Mouse (Mus musculus) testis, adult 2 months (tissue): ENCODE results near the gene Sez6l. TPM values are rescaled to one million over a fixed set of nuclear protein-coding genes. Genes with fewer than 3 reads are reported as not detected.

Experiments
- H3K27ac ChIP-seq: fragments of 200-500 bp; 2 replicates; pipeline ENCODE4 v1.5.1; 2012; ENCODE audit warnings: low read depth, low read length; ENCODE audit not compliant: control insufficient read depth, insufficient read depth
- H3K27me3 ChIP-seq: fragments of 200-500 bp; 2 replicates; pipeline ENCODE4 v1.6.1; 2012; ENCODE audit warnings: mild to moderate bottlenecking, low read length, moderate library complexity; ENCODE audit not compliant: control insufficient read depth, insufficient read depth
- H3K36me3 ChIP-seq: fragments of 200-500 bp; 2 replicates; pipeline ENCODE4 v1.6.1; 2012; ENCODE audit warnings: mild to moderate bottlenecking, low read length; ENCODE audit not compliant: control insufficient read depth, insufficient read depth
- H3K4me1 ChIP-seq: fragments of 200-500 bp; 2 replicates; pipeline ENCODE4 v1.6.1; 2012; ENCODE audit warnings: low read length; ENCODE audit not compliant: control insufficient read depth, insufficient read depth
- H3K4me3 ChIP-seq: fragments of 200-500 bp; 2 replicates; pipeline ENCODE4 v1.5.1; 2012; ENCODE audit warnings: low read depth, mild to moderate bottlenecking, low read length, moderate library complexity, mixed read lengths; ENCODE audit not compliant: control insufficient read depth
- CTCF ChIP-seq: fragments of 200-500 bp; IDR thresholded peaks from 2 replicates; pipeline ENCODE4 v1.5.1; 2012; ENCODE audit warnings: low read depth, mild to moderate bottlenecking, inconsistent platforms, low read length, moderate library complexity; ENCODE audit not compliant: control insufficient read depth, insufficient read depth, insufficient replicate concordance
- POLR2A ChIP-seq: fragments of 200-500 bp; IDR thresholded peaks from 2 replicates; pipeline ENCODE4 v1.6.1; 2012; ENCODE audit warnings: low read depth, mild to moderate bottlenecking, inconsistent platforms, low read length, moderate library complexity; ENCODE audit not compliant: control insufficient read depth
- polyA plus RNA-seq: library from polyadenylated mRNA; depleted of rRNA; stranded (reverse); fragments of >200 nt; gene quantifications from 2 replicates; pipeline ENCODE4 v1.2.3, GENCODE M21; 2012

The Sez6l gene
- polyA plus RNA-seq, 1 experiment, result 6.9 TPM

GRCm38 (mm10) chr5:112493492-112493891 lies 83.5 kb downstream of the Sez6l start:
- Histone ChIP-seq H3K27me3 (no peaks in the 10 kb centered on the region), H3K36me3 (no peaks in the 10 kb centered on the region), H3K27ac (no peak overlapping the region), H3K4me1 (peaks cover 6% of the 10 kb centered on the region), H3K4me3 (peak overlapping the region; percentile 46)
- TF ChIP-seq POLR2A (no peak), CTCF (no peak)

DNA sequence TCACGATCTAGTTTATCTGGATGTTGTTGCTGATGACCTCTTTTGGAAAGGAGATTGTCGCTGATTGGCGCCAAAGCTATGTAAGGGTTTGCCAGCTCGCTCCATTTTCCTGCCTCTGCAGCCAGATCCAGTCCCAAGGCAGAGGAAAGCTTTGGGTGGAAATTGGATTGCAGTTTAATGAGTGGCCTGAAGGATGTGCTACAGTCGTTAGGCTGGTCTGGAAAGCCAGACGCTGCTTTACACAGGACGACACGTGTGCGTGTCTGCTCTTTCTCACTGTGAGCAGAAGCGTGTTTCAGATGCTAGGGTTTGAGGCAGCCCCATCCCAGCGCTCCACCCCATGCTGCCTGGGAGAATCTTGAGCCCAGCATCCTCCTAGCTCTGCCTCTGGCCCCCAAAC lies 85.5 kb downstream of the Sez6l start:
- Histone ChIP-seq H3K27me3 (no peaks in the 10 kb centered on the region), H3K4me3 (no peak overlapping the region), H3K4me1 (peaks cover 6% of the 10 kb centered on the region), H3K27ac (no peak overlapping the region), H3K36me3 (no peaks in the 10 kb centered on the region)
- peak; percentile 34; the same call in 1 of the 2 replicates for TF ChIP-seq CTCF
- TF ChIP-seq POLR2A, result no peak

- Histone ChIP-seq H3K27me3 (no peaks in the 10 kb centered on the region), H3K27ac (no peak overlapping the region), H3K4me1 (peaks cover 3% of the 10 kb centered on the region; the same call in 1 of the 2 replicates), H3K4me3 (no peak overlapping the region), H3K36me3 (no peaks in the 10 kb centered on the region)
- no peak for TF ChIP-seq CTCF
- no peak for TF ChIP-seq POLR2A
Observed at GRCm38 (mm10) chr5:112488101-112488776, 88.7 kb downstream of the Sez6l start.

- Histone ChIP-seq H3K4me1 (peaks cover 7% of the 10 kb centered on the region), H3K27me3 (no peaks in the 10 kb centered on the region), H3K27ac (no peak overlapping the region), H3K4me3 (no peak overlapping the region), H3K36me3 (no peaks in the 10 kb centered on the region)
- TF ChIP-seq CTCF (no peak), POLR2A (no peak)
Observed at GRCm38 (mm10) chr5:112487504-112487903, 89.5 kb downstream of the Sez6l start.

DNA sequence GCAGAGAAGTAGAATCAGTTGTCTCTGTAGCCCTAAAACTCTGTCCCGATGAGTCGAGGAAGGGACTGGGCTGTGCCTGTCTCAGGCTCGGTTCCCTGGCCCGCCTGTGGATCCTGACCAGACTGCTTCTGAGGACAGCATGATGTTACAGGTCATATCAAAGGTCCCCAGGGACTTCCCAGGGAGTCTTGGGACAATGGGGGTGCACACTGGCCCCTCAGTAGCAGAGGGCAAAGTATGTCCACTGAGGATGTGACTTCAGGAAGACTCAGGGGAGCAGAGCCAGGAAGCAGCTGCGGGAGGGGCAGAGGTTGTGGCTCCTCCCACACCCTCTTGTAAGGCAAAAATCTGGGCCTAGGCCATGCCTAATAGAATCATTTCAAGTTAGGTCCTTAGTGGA lies 90.6 kb downstream of the Sez6l start:
- peaks cover 9% of the 10 kb centered on the region for H3K4me1 ChIP-seq

GRCm38 (mm10) chr5:112484924-112485715 lies 91.9 kb downstream of the Sez6l start:
- H3K4me3 ChIP-seq, result no peak overlapping the region
- peaks cover 9% of the 10 kb centered on the region for H3K4me1 ChIP-seq
- no peaks in the 10 kb centered on the region for H3K27me3 ChIP-seq
- no peaks in the 10 kb centered on the region for H3K36me3 ChIP-seq
- no peak for TF ChIP-seq CTCF
- no peak for TF ChIP-seq POLR2A
- H3K27ac ChIP-seq, result no peak overlapping the region

More for the DNA sequence above, 90.6 kb downstream of the Sez6l start:
- TF ChIP-seq POLR2A (no peak), CTCF (no peak)
- Histone ChIP-seq H3K27ac (no peak overlapping the region), H3K27me3 (no peaks in the 10 kb centered on the region), H3K36me3 (no peaks in the 10 kb centered on the region), H3K4me3 (no peak overlapping the region)

DNA sequence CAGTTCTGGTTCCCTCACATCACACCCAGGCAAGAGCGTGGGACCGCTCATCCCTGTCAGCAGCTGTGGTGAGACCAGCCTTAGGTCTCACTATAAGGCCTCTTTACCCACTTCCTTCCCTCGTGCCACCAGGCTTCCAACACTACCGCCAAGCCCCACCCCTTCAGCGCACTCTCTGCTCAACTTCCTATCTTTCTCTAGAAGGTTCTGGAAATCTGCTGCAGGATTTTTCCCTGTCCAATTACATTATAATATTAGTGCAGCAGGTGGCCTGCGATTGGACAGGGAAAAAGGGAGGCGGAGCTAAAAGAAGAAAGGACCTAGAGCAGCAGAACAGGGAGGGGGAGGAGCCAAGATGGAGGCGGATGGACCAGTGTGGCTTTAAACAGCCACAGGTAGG lies 94.0 kb downstream of the Sez6l start:
- H3K27me3 ChIP-seq, result no peaks in the 10 kb centered on the region
- peaks cover 9% of the 10 kb centered on the region for H3K4me1 ChIP-seq
- no peak overlapping the region for H3K4me3 ChIP-seq
- TF ChIP-seq POLR2A (no peak), CTCF (no peak)
- no peak overlapping the region for H3K27ac ChIP-seq
- no peaks in the 10 kb centered on the region for H3K36me3 ChIP-seq
